Mouse (Mus musculus) T-helper 17 cell (primary cell): ENCODE results near the gene Pknox2.

Source experiments
- in situ Hi-C, 2 experiments: fragments of 300-600 bp; cut with MboI, MseI; formaldehyde crosslinking; loops; 1 replicate in 1 of 2; 2 replicates in 1 of 2; pipeline ENCODE4 v1.15.1; 2025; ENCODE audit warnings: high pct_unique_total_duplicates in 2 of 2

Pknox2 gene

GRCm38 (mm10) chr9:37051669-37052068 is 95.5 kb downstream of the Pknox2 start:
- in situ Hi-C loops = no loop called here

DNA sequence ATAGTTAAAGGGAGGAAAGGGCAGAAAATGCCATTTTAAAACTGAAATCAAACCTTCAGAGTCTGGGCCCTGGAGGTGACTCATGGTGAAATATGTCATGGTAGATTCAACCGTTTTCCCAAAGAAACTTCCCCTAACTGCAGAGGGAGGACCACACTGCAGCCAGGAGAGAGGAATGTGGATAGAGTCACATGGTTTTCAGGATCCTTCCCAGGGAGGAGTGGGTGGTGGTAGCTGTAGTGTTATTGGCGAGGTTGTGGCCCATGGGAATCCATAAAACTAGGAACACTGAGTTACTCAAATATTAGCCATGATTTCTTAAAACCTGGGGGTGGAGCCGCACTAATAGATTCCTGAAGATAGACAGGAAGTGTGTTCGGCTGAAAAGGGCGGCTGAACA is 99.7 kb downstream of the Pknox2 start:
- in situ Hi-C loops = loop anchor here (10.0 kb wide), 2 partner anchors 177 to 913 kb away; no protein-coding TSS in a partner anchor

DNA sequence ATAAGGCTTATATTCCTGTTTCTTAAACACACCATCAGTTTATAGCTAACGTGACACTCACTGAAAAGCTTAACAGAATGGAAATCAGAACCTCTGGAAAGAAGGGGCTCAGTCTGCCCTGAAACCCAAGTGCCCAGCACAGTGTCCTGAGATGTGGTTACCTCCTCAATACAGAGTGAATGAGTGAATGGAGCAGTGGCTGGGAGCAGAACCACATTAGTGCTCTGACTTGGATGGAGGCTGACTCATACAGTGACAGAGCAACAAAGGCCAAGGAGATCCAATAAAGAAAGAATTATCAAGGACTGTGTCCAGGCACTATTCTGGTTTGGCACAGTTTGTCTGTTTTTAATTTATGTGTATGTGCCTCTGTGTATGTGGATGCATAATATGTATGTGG is 101.3 kb downstream of the Pknox2 start:
- in situ Hi-C loops = loop anchor here (10.0 kb wide), 2 partner anchors 179 to 911 kb away; no protein-coding TSS in a partner anchor

GRCm38 (mm10) chr9:37044165-37044564 is 103.0 kb downstream of the Pknox2 start:
- in situ Hi-C loops = loop anchor here (10.0 kb wide), 2 partner anchors 181 to 909 kb away; no protein-coding TSS in a partner anchor

DNA sequence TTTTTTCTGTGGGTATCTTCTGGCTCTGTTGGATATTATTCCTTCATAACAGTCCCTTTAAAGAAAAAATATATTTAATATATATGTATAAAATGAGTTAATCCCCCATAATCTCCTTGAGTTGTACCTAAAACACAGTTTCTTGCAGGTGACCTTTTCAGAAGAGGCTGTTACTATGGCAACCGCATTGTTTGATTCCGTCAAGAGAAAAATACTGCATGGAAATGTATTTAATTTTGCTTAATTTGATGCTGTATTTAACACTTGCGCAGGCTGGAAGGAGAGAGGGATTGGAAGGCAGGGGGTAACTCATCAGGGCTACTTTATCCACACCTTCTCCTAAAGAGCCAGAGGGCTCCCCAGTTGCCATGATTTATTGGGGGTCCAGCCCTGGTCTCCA is 108.3 kb downstream of the Pknox2 start:
- in situ Hi-C loops = loop anchor here in 1 of 2 experiments (5.0 kb wide), 1 partner anchor 193 kb away; no protein-coding TSS in a partner anchor

DNA sequence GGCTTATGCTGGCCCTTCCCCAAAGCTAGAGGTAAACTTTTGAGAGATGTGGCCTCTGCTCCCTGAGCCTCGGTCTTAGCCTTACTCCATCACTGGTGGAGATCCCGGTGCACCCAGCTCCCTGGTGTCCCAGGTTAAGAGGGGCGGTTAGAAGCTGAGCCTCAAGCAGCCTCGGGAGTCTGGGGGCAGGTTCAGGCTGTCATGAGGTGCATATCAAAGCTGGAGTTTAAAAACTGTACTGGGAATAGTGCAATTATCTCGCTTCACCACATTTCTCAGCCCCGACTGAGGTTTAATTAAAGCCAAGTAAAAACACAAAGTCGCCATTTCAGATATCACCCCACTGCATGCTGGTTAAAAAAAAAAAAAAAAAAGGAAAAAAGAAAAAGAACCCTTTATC is 108.8 kb downstream of the Pknox2 start:
- in situ Hi-C loops = loop anchor here in 1 of 2 experiments (5.0 kb wide), 1 partner anchor 194 kb away; no protein-coding TSS in a partner anchor

DNA sequence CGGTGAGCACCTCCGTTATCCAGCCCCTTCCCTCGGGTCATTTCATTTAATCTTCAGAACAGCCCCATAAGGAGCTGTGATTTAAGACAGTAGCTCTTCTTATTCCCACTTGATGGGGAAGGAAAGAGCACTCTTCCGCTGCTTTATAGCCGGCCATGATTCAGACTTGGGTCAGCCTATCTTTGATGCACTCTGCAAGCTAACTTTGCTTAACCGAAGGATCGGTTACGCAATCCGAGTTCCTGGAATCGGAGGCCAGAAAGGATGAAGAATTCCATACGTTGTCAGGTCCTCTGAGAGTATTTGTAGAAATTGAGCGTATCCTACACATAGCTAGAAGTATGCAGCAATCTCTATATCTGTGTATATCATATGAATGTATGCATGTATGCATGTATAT is 109.8 kb downstream of the Pknox2 start:
- in situ Hi-C loops = loop anchor here in 1 of 2 experiments (5.0 kb wide), 1 partner anchor 195 kb away; no protein-coding TSS in a partner anchor

GRCm38 (mm10) chr9:37035248-37035647 is 112.0 kb downstream of the Pknox2 start:
- in situ Hi-C loops = loop anchor here in 1 of 2 experiments (5.0 kb wide), 1 partner anchor 197 kb away; no protein-coding TSS in a partner anchor

GRCm38 (mm10) chr9:37034316-37034715 is 112.9 kb downstream of the Pknox2 start:
- in situ Hi-C loops = no loop called here

DNA sequence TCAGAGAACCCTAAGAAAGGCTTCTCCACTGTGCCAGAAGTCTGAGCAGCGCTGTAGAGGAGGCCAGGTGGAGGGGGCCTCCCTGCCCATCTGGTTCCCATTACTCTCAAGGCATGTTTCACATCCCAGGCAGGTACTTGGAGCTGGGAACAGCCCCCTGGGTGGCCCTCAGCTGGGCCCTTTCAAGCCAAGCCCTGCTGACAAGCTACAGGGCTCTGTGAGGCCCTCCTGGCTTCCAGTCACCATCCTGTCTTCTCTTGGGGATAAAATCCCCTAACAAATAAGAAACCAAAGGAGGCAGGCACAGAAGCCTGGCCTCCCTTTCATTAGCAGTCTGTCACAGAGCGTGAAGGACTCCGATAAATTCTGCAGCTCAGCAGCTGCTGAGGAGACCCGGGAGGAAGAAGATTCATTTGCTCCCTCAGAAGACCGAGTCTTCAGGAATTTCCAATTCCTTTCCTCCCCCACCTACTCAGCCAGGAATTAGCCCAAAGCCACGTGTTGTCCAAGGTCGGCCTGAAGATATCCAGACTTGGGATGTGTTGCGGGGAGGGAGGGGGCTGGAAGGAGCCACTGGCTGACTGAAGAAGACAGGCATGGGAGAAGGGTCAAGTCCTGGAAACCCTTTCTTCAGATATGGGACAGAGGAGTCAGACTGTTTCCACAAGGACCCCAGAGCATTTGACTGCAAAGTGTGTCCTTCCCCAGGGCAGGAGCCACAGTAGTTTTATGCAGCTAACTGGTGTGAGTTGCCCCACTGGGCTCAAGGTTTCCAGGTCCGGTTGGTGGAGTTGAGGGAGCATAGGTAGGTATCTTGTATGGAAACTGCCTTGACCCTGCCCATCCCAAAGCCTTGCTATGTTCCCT is 116.6 kb downstream of the Pknox2 start:
- in situ Hi-C loops = no loop called here

GRCm38 (mm10) chr9:37029811-37030346 is 117.3 kb downstream of the Pknox2 start:
- in situ Hi-C loops = no loop called here

DNA sequence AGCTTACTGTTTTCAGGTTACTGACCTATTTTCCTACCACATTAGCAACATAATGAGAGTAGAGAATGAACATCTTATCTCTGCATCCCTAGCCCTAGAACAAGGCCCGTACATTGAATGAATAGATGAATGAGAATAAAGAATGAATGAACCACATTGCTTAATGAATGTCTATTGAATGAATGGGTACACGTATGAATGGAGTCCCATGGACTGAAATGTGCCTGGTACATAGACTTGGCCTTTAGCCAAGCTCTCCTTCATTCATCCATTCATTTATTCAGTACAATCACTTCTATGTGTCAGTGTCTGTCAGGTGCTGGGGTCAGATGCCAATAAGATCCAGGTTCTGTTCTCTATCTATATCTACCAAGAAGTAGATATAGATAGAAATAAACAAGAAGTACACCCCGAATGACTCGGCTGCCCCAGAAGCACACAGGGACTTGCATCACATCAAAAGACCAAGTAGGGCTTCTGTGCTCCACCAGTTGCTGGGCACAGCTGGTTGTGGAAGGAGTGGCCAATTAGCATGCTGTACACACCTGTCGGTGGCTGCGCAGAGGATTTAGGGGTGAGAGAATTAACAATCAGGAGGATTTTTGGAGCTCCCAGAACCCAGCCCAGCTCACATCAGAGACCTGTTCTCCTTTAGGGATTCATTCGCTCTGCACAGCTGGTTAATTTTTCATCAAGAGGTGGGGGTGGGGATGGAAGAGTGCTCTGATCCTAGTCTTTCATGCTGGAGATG is 119.2 kb downstream of the Pknox2 start:
- in situ Hi-C loops = no loop called here

DNA sequence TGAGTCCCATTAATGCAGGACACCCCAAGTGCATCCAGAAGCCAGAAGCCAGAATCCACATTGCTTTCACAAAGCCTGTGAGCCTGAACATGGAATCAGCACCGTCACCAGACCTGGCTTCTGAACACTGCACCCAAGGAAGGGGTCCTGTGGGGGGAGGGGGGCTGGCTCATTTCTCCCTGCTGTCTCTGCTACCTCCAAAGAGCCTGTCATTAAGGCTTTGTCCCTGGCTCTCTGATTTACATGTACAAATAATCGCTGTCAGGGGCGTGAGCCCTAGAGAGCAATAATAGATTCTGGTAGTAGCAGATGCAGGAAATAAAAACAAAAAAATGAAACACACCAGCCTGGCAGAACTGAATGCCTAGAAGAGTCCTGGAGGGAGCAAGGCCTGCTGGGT is 121.3 kb downstream of the Pknox2 start:
- in situ Hi-C loops = no loop called here

DNA sequence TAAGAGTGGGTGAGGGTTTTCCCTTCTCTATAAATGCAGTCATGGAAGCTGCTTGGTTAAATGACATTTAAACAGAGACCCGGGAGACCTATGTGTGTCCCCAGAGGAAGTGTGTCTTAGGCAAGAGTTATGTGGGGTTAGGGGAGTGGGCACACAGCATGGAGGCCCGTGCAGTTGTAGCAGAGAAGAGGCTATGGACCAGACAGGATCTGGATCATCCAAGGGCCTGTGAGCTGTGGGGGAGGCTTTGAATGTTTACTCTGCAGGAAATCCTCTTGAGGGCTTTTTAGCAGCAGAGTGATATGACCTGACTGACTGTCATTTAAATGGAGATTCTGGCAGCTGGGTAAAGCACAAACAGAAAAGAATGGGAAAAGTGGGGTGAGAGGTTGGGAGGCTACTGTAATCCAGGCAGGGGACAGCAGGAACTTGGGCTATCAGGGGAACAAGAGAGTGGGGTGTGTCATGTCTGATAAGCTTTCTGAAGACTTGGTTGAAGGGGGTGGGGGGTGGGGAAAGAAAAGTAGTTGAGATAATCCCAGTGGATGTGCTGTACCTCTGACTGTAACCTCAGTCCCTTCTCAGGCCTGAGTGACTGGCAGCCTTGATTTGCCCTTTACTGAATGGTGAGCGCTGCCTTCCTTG is 125.5 kb downstream of the Pknox2 start:
- in situ Hi-C loops = no loop called here

DNA sequence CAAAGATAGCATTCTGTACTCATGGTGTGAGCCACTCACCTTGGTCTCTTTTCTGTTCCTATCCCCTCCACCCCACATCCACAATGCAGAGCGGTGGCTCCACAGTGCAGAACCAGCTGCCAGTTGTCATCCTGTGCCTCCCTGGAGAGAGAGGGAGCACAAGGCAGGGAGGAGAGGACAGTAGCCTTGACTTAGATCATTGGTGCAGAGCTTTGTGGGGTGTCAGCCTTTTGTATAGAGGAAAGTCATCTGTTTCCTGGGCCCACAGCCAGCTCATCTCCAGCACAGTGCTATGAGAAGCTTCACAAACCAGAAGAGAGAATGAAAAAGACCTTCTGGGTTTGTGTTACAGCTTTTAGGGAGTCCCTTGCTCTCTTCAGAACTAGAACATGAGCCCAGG is 129.1 kb downstream of the Pknox2 start:
- in situ Hi-C loops = no loop called here

- in situ Hi-C loops = no loop called here
Observed at GRCm38 (mm10) chr9:37017169-37017568, 130.0 kb downstream of the Pknox2 start.

DNA sequence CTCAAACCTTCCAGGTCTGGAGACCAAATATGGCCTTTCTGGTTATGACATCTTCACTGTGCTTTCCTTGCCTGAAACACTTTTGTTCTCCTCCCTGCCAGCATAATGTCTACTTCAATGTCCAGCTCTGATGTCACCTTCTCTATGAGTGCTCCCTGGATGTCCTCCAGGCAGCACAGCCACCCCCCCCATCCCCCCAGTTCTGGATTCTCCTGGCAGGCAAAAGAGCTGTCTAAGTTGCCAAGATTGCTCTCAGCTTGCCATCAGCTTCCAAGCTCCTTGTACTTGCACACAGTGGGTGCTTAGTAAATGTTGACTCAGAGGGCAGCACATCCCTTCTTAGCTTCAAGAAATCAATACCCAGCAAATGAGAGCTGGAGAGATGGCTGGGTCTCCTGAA is 131.0 kb downstream of the Pknox2 start:
- in situ Hi-C loops = no loop called here

GRCm38 (mm10) chr9:37013565-37013964 is 133.6 kb downstream of the Pknox2 start:
- in situ Hi-C loops = no loop called here

DNA sequence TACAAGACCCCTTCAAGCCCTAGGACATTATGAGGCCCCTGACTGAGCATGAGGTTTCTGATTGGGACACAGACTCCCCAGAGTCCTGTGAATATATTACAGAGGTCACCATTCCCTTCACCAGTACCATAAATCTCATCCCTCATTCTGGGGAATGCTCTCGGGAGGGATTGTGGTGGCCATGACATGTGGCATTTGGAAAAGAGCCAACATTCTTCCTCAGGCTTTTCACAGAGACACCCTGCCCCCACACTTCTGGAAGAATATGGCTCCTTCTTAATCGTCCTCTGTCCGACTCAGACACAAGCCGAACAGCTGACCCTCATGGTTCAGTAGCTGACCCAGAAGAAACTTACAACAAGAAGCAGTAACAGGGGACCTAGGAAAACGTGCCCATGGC is 139.1 kb downstream of the Pknox2 start:
- in situ Hi-C loops = no loop called here

GRCm38 (mm10) chr9:37004676-37005075 is 142.5 kb downstream of the Pknox2 start:
- in situ Hi-C loops = no loop called here

- in situ Hi-C loops = no loop called here
Observed at GRCm38 (mm10) chr9:37001935-37002535, 145.2 kb downstream of the Pknox2 start.
